23 mouse cellular contexts compared by ENCODE assay signal in genomic region chr1:191994476-191994875, GRCm38 (mm10). TPM values are rescaled to one million over a fixed set of nuclear protein-coding genes. Genes with fewer than 3 reads are reported as not detected.
A peak's percentile ranks its signal among the peaks of the same experiment; 100 is the strongest.
DNase-seq lines count a peak whose midpoint lies in the region; ATAC-seq and TF ChIP-seq lines count a peak whose summit lies in the region.
"Had no signal": no experiment of that assay in that cellular context is flagged by ENCODE, and none has a peak within 500 bp of the region (broad histone marks: within the 10 kb centered on the region; RNA-seq: fewer than 3 reads in every experiment).

No protein-coding gene starts in this region.

- TF ChIP-seq CTCF in stomach, postnatal 0 days (IDR thresholded peaks at IDR 0.05; ENCODE audit: low read depth), result no peak
- peak; percentile 45 for TF ChIP-seq CTCF in liver, embryonic 14.5 days (IDR thresholded peaks at IDR 0.05; ENCODE audit: low read depth)

- WGBS in embryonic facial prominence, embryonic 11.5 days, result 61% methylated on average over 5 of the region's 5 CpGs
- WGBS in embryonic facial prominence, embryonic 10.5 days, result 68% methylated on average over 5 of the region's 5 CpGs
- 61% methylated on average over 5 of the region's 5 CpGs for WGBS in stomach, embryonic 15.5 days
- WGBS in stomach, postnatal 0 days, result 68% methylated on average over 5 of the region's 5 CpGs
- 16% methylated on average over 5 of the region's 5 CpGs for WGBS in liver, embryonic 14.5 days (ENCODE audit: insufficient replicate concordance)

- no peaks in the 10 kb centered on the region for H3K27me3 ChIP-seq in embryonic facial prominence, embryonic 11.5 days (ENCODE audit: control insufficient read depth, insufficient read depth, low read length)
- no peaks in the 10 kb centered on the region for H3K27me3 ChIP-seq in embryonic facial prominence, embryonic 10.5 days (replicated peaks; ENCODE audit: low read depth, poor library complexity, severe bottlenecking)
- H3K27me3 ChIP-seq in stomach, embryonic 15.5 days (replicated peaks), result no peaks in the 10 kb centered on the region
- H3K27me3 ChIP-seq in stomach, postnatal 0 days (ENCODE audit: control insufficient read depth, insufficient read depth, low read length), result no peaks in the 10 kb centered on the region
- H3K27me3 ChIP-seq in liver, embryonic 14.5 days (ENCODE audit: control insufficient read depth, insufficient read depth, low read length), result no peaks in the 10 kb centered on the region
- H3K27me3 ChIP-seq: embryonic facial prominence, embryonic 15.5 days; forebrain, embryonic 12.5 days; hindbrain, embryonic 12.5 days; limb, embryonic 15.5 days had no signal

- H3K27ac ChIP-seq in embryonic facial prominence, embryonic 11.5 days (replicated peaks; ENCODE audit: low read depth, low read length), result no peak overlapping the region
- no peak overlapping the region; the same call in 1 of the 2 replicates for H3K27ac ChIP-seq in embryonic facial prominence, embryonic 10.5 days (replicated peaks)
- no peak overlapping the region for H3K27ac ChIP-seq in stomach, embryonic 15.5 days
- no peak overlapping the region for H3K27ac ChIP-seq in stomach, postnatal 0 days (replicated peaks)
- H3K27ac ChIP-seq in liver, embryonic 14.5 days, result peak overlapping the region; percentile 59
- H3K27ac ChIP-seq: embryonic facial prominence, embryonic 15.5 days; forebrain, embryonic 12.5 days; heart, adult 2 months; hindbrain, embryonic 12.5 days; limb, embryonic 15.5 days had no signal

- no peak for TF ChIP-seq EP300 in stomach, postnatal 0 days (optimal IDR thresholded peaks at IDR 0.05)
- peak; percentile 52 for TF ChIP-seq EP300 in liver, embryonic 14.5 days (IDR thresholded peaks at IDR 0.05; ENCODE audit: low read depth)

- peak; percentile 53; the same call in 1 of the 2 replicates for ATAC-seq in embryonic facial prominence, embryonic 11.5 days (replicated peaks; ENCODE audit: insufficient number of reproducible peaks, low FRiP score, low TSS enrichment, low read depth)
- peak; percentile 51; the same call in 1 of the 2 replicates for ATAC-seq in stomach, embryonic 15.5 days (ENCODE audit: insufficient read depth, low FRiP score, low read depth)
- ATAC-seq in stomach, postnatal 0 days (ENCODE audit: low FRiP score, low TSS enrichment), result no peak
- peak; percentile 92 for ATAC-seq in liver, embryonic 14.5 days (ENCODE audit: insufficient read depth)
- ATAC-seq: CD4-positive, CD25-positive, alpha-beta regulatory T cell, adult 4 months; lung, postnatal 0 days; midbrain, embryonic 16.5 days had no signal

- no peaks in the 10 kb centered on the region for H3K4me1 ChIP-seq in embryonic facial prominence, embryonic 11.5 days (ENCODE audit: control insufficient read depth, insufficient read depth, low read length)
- H3K4me1 ChIP-seq in embryonic facial prominence, embryonic 10.5 days, result no peaks in the 10 kb centered on the region
- H3K4me1 ChIP-seq in stomach, embryonic 15.5 days, result no peaks in the 10 kb centered on the region
- no peaks in the 10 kb centered on the region for H3K4me1 ChIP-seq in stomach, postnatal 0 days (replicated peaks; ENCODE audit: control insufficient read depth, insufficient read depth)
- peaks cover 16 to 26% of the 10 kb centered on the region in 2 experiments for H3K4me1 ChIP-seq in liver, embryonic 14.5 days (replicated peaks; ENCODE audit: control insufficient read depth in 2 of 2, insufficient read depth in 2 of 2, low read length in 1 of 2)
- H3K4me1 ChIP-seq: embryonic facial prominence, embryonic 15.5 days; forebrain, embryonic 12.5 days; hindbrain, embryonic 12.5 days had no signal

- DNase-seq in embryonic facial prominence, embryonic 11.5 days (ENCODE audit: low spot score), result no peak
- no peak for DNase-seq in embryonic facial prominence, embryonic 10.5 days (ENCODE audit: low spot score)
- DNase-seq in stomach, postnatal 0 days (ENCODE audit: low spot score), result no peak
- DNase-seq in liver, embryonic 14.5 days (ENCODE audit: low read depth in 3 of 3, low spot score in 3 of 3), result peak; percentile 65 to 76 (median 72)
- no peak for DNase-seq in kidney, adult 8-10 months
- no peak for DNase-seq in T-cell, adult 2 months (ENCODE audit: low spot score)
- DNase-seq in adrenal gland, postnatal 36 days, result no peak
- DNase-seq: cerebellum, postnatal 14 days; gastrocnemius, postnatal 14 days; heart, adult 2 months; heart, postnatal 14 days; kidney, adult 18-20 months; kidney, postnatal 10 days; right cerebral cortex, postnatal 25 days had no signal

- H3K4me3 ChIP-seq in embryonic facial prominence, embryonic 11.5 days (ENCODE audit: low read depth, low read length), result no peak overlapping the region
- no peak overlapping the region for H3K4me3 ChIP-seq in embryonic facial prominence, embryonic 10.5 days
- no peak overlapping the region for H3K4me3 ChIP-seq in stomach, embryonic 15.5 days (replicated peaks)
- H3K4me3 ChIP-seq in stomach, postnatal 0 days (ENCODE audit: low read depth, low read length), result no peak overlapping the region
- H3K4me3 ChIP-seq in liver, embryonic 14.5 days (ENCODE audit: insufficient read depth in 1 of 2, low read depth in 2 of 2, low read length in 2 of 2), result no peak overlapping the region
- H3K4me3 ChIP-seq: embryonic facial prominence, embryonic 15.5 days; forebrain, embryonic 12.5 days; heart, adult 2 months; hindbrain, embryonic 12.5 days; limb, embryonic 15.5 days had no signal

- H3K9me3 ChIP-seq in embryonic facial prominence, embryonic 11.5 days (replicated peaks; ENCODE audit: control insufficient read depth, low read length), result no peaks in the 10 kb centered on the region
- no peaks in the 10 kb centered on the region for H3K9me3 ChIP-seq in embryonic facial prominence, embryonic 10.5 days
- H3K9me3 ChIP-seq in stomach, embryonic 15.5 days, result no peaks in the 10 kb centered on the region
- no peaks in the 10 kb centered on the region for H3K9me3 ChIP-seq in stomach, postnatal 0 days (ENCODE audit: control insufficient read depth, low read length)
- no peaks in the 10 kb centered on the region for H3K9me3 ChIP-seq in liver, embryonic 14.5 days (ENCODE audit: control insufficient read depth, low read length)
- H3K9me3 ChIP-seq: embryonic facial prominence, embryonic 15.5 days; forebrain, embryonic 12.5 days; hindbrain, embryonic 12.5 days; limb, embryonic 15.5 days had no signal

- no peaks in the 10 kb centered on the region for H3K36me3 ChIP-seq in embryonic facial prominence, embryonic 11.5 days (replicated peaks; ENCODE audit: control insufficient read depth, insufficient read depth, low read depth, low read length)
- no peaks in the 10 kb centered on the region for H3K36me3 ChIP-seq in embryonic facial prominence, embryonic 10.5 days (replicated peaks)
- peaks cover 11% of the 10 kb centered on the region; the same call in 1 of the 2 replicates for H3K36me3 ChIP-seq in stomach, embryonic 15.5 days
- H3K36me3 ChIP-seq in stomach, postnatal 0 days (ENCODE audit: control insufficient read depth, insufficient read depth, low read length), result peaks cover 6% of the 10 kb centered on the region; the same call in 1 of the 2 replicates
- peaks cover 4% of the 10 kb centered on the region for H3K36me3 ChIP-seq in liver, embryonic 14.5 days (replicated peaks; ENCODE audit: control insufficient read depth, insufficient read depth, low read depth)
- H3K36me3 ChIP-seq: forebrain, embryonic 12.5 days; hindbrain, embryonic 12.5 days had no signal

- H3K4me2 ChIP-seq in embryonic facial prominence, embryonic 11.5 days (ENCODE audit: low read depth, low read length), result no peak overlapping the region
- H3K4me2 ChIP-seq in stomach, embryonic 15.5 days, result no peak overlapping the region
- H3K4me2 ChIP-seq in stomach, postnatal 0 days (replicated peaks; ENCODE audit: low read depth), result no peak overlapping the region
- peak overlapping the region; percentile 44 for H3K4me2 ChIP-seq in liver, embryonic 14.5 days (ENCODE audit: low read depth)
- H3K4me2 ChIP-seq: embryonic facial prominence, embryonic 15.5 days; forebrain, embryonic 12.5 days; hindbrain, embryonic 12.5 days; limb, embryonic 15.5 days had no signal

- no peak overlapping the region; the same call in 1 of the 2 replicates for H3K9ac ChIP-seq in embryonic facial prominence, embryonic 11.5 days (replicated peaks; ENCODE audit: low read length)
- H3K9ac ChIP-seq in stomach, embryonic 15.5 days, result no peak overlapping the region
- H3K9ac ChIP-seq in stomach, postnatal 0 days (ENCODE audit: low read length), result no peak overlapping the region
- no peak overlapping the region for H3K9ac ChIP-seq in liver, embryonic 14.5 days (replicated peaks)
- H3K9ac ChIP-seq: embryonic facial prominence, embryonic 15.5 days; forebrain, embryonic 12.5 days; hindbrain, embryonic 12.5 days; limb, embryonic 15.5 days had no signal

RNA-seq across cellular contexts. Expression of gene Rd3, which starts 17.3 kb away (rescaled TPM):
- polyA plus RNA-seq in embryonic facial prominence, embryonic 11.5 days (2014; fragmentation: Nextera tagmentation; extraction: Ambion mirVana), result 2.5 and 4.2 TPM in 2 replicates
- 0.75 and 1.7 TPM in 2 replicates for polyA plus RNA-seq in embryonic facial prominence, embryonic 10.5 days (2016; fragmentation: Nextera tagmentation; extraction: Ambion mirVana)
- 0.15 and 0.32 TPM in 2 replicates for polyA plus RNA-seq in stomach, embryonic 15.5 days (2015; fragmentation: Nextera tagmentation; extraction: Ambion mirVana)
- polyA plus RNA-seq in stomach, postnatal 0 days (2015; fragmentation: Nextera tagmentation; extraction: Ambion mirVana), result 0.12 and 0.18 TPM in 2 replicates
- polyA plus RNA-seq in liver, embryonic 14.5 days (2012; rRNA removed), result 0.04 TPM in 2 replicates
- 0.09 and 0.10 TPM in 2 replicates for polyA plus RNA-seq in liver, embryonic 14.5 days (2014; fragmentation: Nextera tagmentation; extraction: Ambion mirVana)
- under 1 TPM in 1 of 2 experiments, not detected in 1; 0.36 TPM for total RNA-seq in adrenal gland, postnatal 36 days (2021)
- total RNA-seq: megakaryocyte progenitor cell, adult 5-6 weeks had no signal

Comparison
In these comparisons a context has a peak if more than half of its experiments do, and no peak if none do; other contexts are left out.
1. DNase-seq: peak in liver, embryonic 14.5 days (3 of 3); none in embryonic facial prominence, embryonic 11.5 days (single experiment), embryonic facial prominence, embryonic 10.5 days (single experiment), stomach, postnatal 0 days (single experiment), kidney, adult 8-10 months (0 of 2), T-cell, adult 2 months (single experiment) and adrenal gland, postnatal 36 days (0 of 2).